Mouse (Mus musculus) forebrain, embryonic 12.5 days (tissue): ENCODE results near the gene Spsb1. TPM values are rescaled to one million over a fixed set of nuclear protein-coding genes. Genes with fewer than 3 reads are reported as not detected.

Experiments
- ATAC-seq: fragments of 200-750 bp; cut with Nextera tagmentation; 2 replicates; pipeline ENCODE4 v1.8.0; 2017; ENCODE audit warnings: moderate TSS enrichment; ENCODE audit not compliant: low FRiP score
- H3K27ac ChIP-seq: fragments of 300-500 bp; sonication (generic); 2 replicates; pipeline ENCODE4 v1.5.1; 2016; ENCODE audit warnings: mild to moderate bottlenecking
- H3K27me3 ChIP-seq: fragments of 300-500 bp; sonication (generic); 2 replicates; pipeline ENCODE4 v1.6.1; 2016; ENCODE audit warnings: mild to moderate bottlenecking
- H3K36me3 ChIP-seq: fragments of 300-500 bp; sonication (generic); replicated peaks from 2 replicates; pipeline ENCODE4 v1.6.1; 2016; ENCODE audit warnings: mild to moderate bottlenecking
- H3K4me1 ChIP-seq: fragments of 300-500 bp; sonication (generic); 2 replicates; pipeline ENCODE4 v1.6.1; 2016
- H3K4me2 ChIP-seq: fragments of 300-500 bp; sonication (generic); 2 replicates; pipeline ENCODE4 v1.6.1; 2016; ENCODE audit warnings: mild to moderate bottlenecking, moderate library complexity
- H3K4me3 ChIP-seq: fragments of 300-500 bp; sonication (generic); replicated peaks from 2 replicates; pipeline ENCODE4 v1.5.1; 2016; ENCODE audit warnings: mild to moderate bottlenecking
- H3K9ac ChIP-seq: fragments of 300-500 bp; sonication (generic); 2 replicates; pipeline ENCODE4 v1.6.1; 2016; ENCODE audit warnings: mild to moderate bottlenecking
- H3K9me3 ChIP-seq: fragments of 300-500 bp; sonication (generic); 2 replicates; pipeline ENCODE4 v1.6.1; 2016
- WGBS: fragments of 180-500 bp; shearing (Covaris S2); methylation state at CpG from one replicate; pipeline ENCODE4 v1.1.7; 2016; 5-methylcytosine and 5-hydroxymethylcytosine counted together
- polyA plus RNA-seq: library from polyadenylated mRNA; unstranded; fragments of >200 nt; fragmentation: Nextera tagmentation; extraction: Ambion mirVana; gene quantifications from 2 replicates; pipeline ENCODE4 v1.2.1, GENCODE M21; 2016

The Spsb1 gene
- polyA plus RNA-seq, 1 experiment from 2014 or later: 8.1 TPM

GRCm38 (mm10) chr4:149964285-149964684, 9.4 kb upstream of the Spsb1 start:
- 0 out of 2 replicates have a peak, but pooled peaks cover 6% of the 10 kb centered on the region for H3K27me3 ChIP-seq
- H3K36me3 ChIP-seq: no peaks in the 10 kb centered on the region
- ATAC-seq: no peak
- no peak overlapping the region for H3K9ac ChIP-seq
- WGBS: 84% methylated on average over 8 of the region's 8 CpGs
- H3K9me3 ChIP-seq: no peaks in the 10 kb centered on the region
- H3K4me1 ChIP-seq: no peaks in the 10 kb centered on the region; the same call in 1 of the 2 replicates
- no peak overlapping the region for H3K4me3 ChIP-seq
- no peak overlapping the region for H3K4me2 ChIP-seq
- H3K27ac ChIP-seq: no peak overlapping the region

DNA sequence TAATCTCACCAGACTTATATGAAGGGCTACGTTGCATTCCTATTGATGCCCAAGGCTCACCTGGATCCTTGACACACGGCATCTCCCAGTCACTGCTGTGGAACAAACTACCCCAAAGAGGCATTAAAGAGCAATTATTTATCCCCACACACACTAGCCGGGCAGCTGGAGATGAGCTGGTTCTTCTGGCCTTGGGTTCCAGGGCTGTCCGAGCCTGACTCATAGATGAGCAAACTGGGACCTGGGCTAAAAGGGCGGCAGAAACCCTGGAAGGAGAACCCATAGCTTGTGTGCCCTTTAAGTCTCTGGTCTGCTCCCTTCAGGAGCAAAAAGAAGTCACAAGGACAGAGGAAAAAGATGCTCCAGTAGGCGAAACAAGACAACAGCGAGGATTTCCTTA, 5.5 kb upstream of the Spsb1 start:
- ATAC-seq: no peak
- H3K9ac ChIP-seq: no peak overlapping the region

GRCm38 (mm10) chr4:149959816-149960215, 5.0 kb upstream of the Spsb1 start:
- 55% methylated on average over 10 of the region's 10 CpGs for WGBS
- Histone ChIP-seq H3K36me3 (no peaks in the 10 kb centered on the region), H3K27me3 (peaks cover 31% of the 10 kb centered on the region), H3K4me2 (no peak overlapping the region), H3K9ac (no peak overlapping the region), H3K27ac (no peak overlapping the region), H3K4me1 (peaks cover 6% of the 10 kb centered on the region), H3K9me3 (no peaks in the 10 kb centered on the region), H3K4me3 (no peak overlapping the region)
- no peak for ATAC-seq

More for the DNA sequence above, 5.5 kb upstream of the Spsb1 start:
- no peak overlapping the region for H3K4me2 ChIP-seq
- H3K4me1 ChIP-seq: peaks cover 3% of the 10 kb centered on the region
- no peaks in the 10 kb centered on the region for H3K36me3 ChIP-seq
- peaks cover 27% of the 10 kb centered on the region for H3K27me3 ChIP-seq
- no peak overlapping the region for H3K27ac ChIP-seq
- no peak overlapping the region for H3K4me3 ChIP-seq
- no peaks in the 10 kb centered on the region for H3K9me3 ChIP-seq
- 91% methylated on average over 7 of the region's 7 CpGs for WGBS

- no peak for ATAC-seq
- WGBS: 3% methylated on average over 5 of the region's 5 CpGs
- Histone ChIP-seq H3K4me2 (no peak overlapping the region), H3K4me3 (no peak overlapping the region), H3K27ac (no peak overlapping the region), H3K9ac (no peak overlapping the region), H3K27me3 (peaks cover 38% of the 10 kb centered on the region), H3K36me3 (no peaks in the 10 kb centered on the region), H3K9me3 (no peaks in the 10 kb centered on the region), H3K4me1 (peaks cover 18% of the 10 kb centered on the region)
Observed at GRCm38 (mm10) chr4:149958566-149958965, 3.7 kb upstream of the Spsb1 start.

- H3K27ac ChIP-seq: no peak overlapping the region
- no peaks in the 10 kb centered on the region for H3K9me3 ChIP-seq
- no peak overlapping the region for H3K4me2 ChIP-seq
- H3K4me1 ChIP-seq: peaks cover 18% of the 10 kb centered on the region
- 56% methylated on average over 13 of the region's 13 CpGs for WGBS
- no peak overlapping the region for H3K4me3 ChIP-seq
- no peak for ATAC-seq
- no peak overlapping the region for H3K9ac ChIP-seq
- peaks cover 61% of the 10 kb centered on the region for H3K27me3 ChIP-seq
- no peaks in the 10 kb centered on the region for H3K36me3 ChIP-seq
Observed at GRCm38 (mm10) chr4:149956048-149956447, 1.2 kb upstream of the Spsb1 start.

DNA sequence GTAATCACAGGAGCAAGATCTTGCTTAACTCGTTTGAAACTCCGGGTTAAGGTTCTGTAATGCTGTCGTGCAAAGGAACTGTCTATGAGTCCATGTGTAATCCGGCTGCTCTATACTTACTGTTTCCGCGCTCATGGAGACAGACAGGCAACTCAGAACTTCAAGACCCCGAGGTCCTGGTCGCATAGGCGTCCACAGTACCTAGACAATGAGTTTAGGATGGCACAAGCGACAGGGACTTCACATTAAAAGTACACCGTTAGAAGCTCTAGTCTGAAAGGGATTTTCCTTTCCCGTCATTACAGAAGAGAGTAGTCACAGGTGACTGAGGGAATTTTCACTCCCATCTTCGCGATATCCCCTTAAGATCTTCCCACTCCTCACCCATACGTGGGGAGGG, 788 bp upstream of the Spsb1 start:
- no peak for ATAC-seq
- peak overlapping the region; percentile 99 for H3K4me2 ChIP-seq
- WGBS: 17% methylated on average over 15 of the region's 15 CpGs

DNA sequence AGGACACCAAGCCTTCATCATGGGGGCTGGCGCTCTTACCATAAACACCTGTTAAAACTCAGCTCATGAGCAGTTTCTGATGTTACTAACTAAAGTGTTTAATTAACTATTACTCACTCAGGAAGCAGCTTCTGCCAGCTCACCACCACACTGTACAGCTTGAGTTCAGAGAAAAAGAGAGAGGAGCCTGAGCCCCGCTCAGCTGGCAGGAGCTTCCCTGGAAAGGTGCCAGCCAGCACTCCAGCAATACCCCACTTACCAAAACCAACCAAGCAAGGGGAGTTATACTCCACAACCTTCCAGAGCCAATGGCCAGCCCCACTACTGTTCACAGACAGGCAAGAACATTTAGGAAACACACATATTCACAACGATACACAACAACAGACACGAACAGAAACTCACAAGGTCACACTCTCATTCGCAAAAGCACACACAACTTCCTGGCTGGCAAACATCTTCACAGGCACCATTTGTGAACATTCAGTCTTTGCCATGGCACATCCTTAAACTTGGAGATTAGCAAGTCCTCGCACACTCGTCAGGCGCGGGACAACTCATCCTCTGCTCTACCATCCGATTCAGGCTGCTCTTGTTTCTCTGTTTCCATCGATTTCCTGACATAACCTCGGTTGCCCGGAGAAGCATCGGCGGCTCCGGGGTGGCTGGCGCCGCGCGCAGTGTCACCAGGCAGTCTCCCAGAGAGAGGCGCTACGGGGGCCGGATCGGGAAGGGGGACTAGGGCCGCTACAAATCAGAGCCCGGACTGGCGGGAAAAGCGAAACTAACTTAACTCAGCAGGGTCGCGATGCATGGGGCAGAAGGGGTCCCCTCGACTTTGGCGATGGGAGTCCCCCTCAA, 992 bp downstream of the Spsb1 start:
- Histone ChIP-seq H3K4me3 (peak overlapping the region; percentile 65), H3K27ac (0 out of 2 replicates have a peak overlapping the region, but pooled peaks have one; percentile 8), H3K4me1 (peaks cover 24% of the 10 kb centered on the region), H3K27me3 (peaks cover 62% of the 10 kb centered on the region), H3K4me2 (peak overlapping the region; percentile 99), H3K9me3 (no peaks in the 10 kb centered on the region), H3K9ac (peak overlapping the region; percentile 70), H3K36me3 (no peaks in the 10 kb centered on the region)
- 7% methylated on average over 32 of the region's 32 CpGs for WGBS
- peak; percentile 18; the same call in 1 of the 2 replicates for ATAC-seq

More for the DNA sequence above, 788 bp upstream of the Spsb1 start:
- no peaks in the 10 kb centered on the region for H3K9me3 ChIP-seq
- no peak overlapping the region for H3K9ac ChIP-seq
- no peaks in the 10 kb centered on the region for H3K36me3 ChIP-seq
- peaks cover 62% of the 10 kb centered on the region for H3K27me3 ChIP-seq
- peak overlapping the region; percentile 65 for H3K4me3 ChIP-seq
- H3K27ac ChIP-seq: no peak overlapping the region
- peaks cover 18% of the 10 kb centered on the region for H3K4me1 ChIP-seq

- 75% methylated on average over 9 of the region's 9 CpGs for WGBS
- Histone ChIP-seq H3K4me1 (peaks cover 24% of the 10 kb centered on the region), H3K27me3 (peaks cover 54% of the 10 kb centered on the region), H3K4me2 (no peak overlapping the region), H3K27ac (no peak overlapping the region), H3K9me3 (no peaks in the 10 kb centered on the region), H3K4me3 (no peak overlapping the region), H3K9ac (no peak overlapping the region), H3K36me3 (no peaks in the 10 kb centered on the region)
- no peak for ATAC-seq
Observed at GRCm38 (mm10) chr4:149952201-149952600, 2.6 kb downstream of the Spsb1 start.

- Histone ChIP-seq H3K36me3 (no peaks in the 10 kb centered on the region), H3K4me3 (no peak overlapping the region), H3K27me3 (peaks cover 47% of the 10 kb centered on the region), H3K4me2 (no peak overlapping the region), H3K27ac (no peak overlapping the region), H3K9ac (no peak overlapping the region), H3K9me3 (no peaks in the 10 kb centered on the region), H3K4me1 (peaks cover 24% of the 10 kb centered on the region)
- ATAC-seq: no peak
- WGBS: 90% methylated on average over 13 of the region's 13 CpGs
Observed at GRCm38 (mm10) chr4:149951201-149951600, 3.6 kb downstream of the Spsb1 start.

GRCm38 (mm10) chr4:149949691-149950090, 5.2 kb downstream of the Spsb1 start:
- no peak overlapping the region for H3K4me3 ChIP-seq
- no peak overlapping the region for H3K27ac ChIP-seq
- H3K36me3 ChIP-seq: no peaks in the 10 kb centered on the region
- WGBS: 69% methylated on average over 13 of the region's 13 CpGs
- H3K9me3 ChIP-seq: no peaks in the 10 kb centered on the region
- no peak for ATAC-seq
- peaks cover 30% of the 10 kb centered on the region for H3K4me1 ChIP-seq
- no peak overlapping the region for H3K9ac ChIP-seq
- peaks cover 34% of the 10 kb centered on the region for H3K27me3 ChIP-seq
- H3K4me2 ChIP-seq: no peak overlapping the region

GRCm38 (mm10) chr4:149948119-149948518, 6.7 kb downstream of the Spsb1 start:
- H3K4me2 ChIP-seq: no peak overlapping the region
- peaks cover 23% of the 10 kb centered on the region for H3K27me3 ChIP-seq
- no peak overlapping the region for H3K9ac ChIP-seq
- H3K4me1 ChIP-seq: peaks cover 34% of the 10 kb centered on the region
- H3K27ac ChIP-seq: no peak overlapping the region
- 89% methylated on average over 5 of the region's 5 CpGs for WGBS
- ATAC-seq: no peak
- no peaks in the 10 kb centered on the region for H3K9me3 ChIP-seq
- H3K4me3 ChIP-seq: no peak overlapping the region
- H3K36me3 ChIP-seq: no peaks in the 10 kb centered on the region

GRCm38 (mm10) chr4:149947396-149947795, 7.4 kb downstream of the Spsb1 start:
- Histone ChIP-seq H3K4me2 (no peak overlapping the region), H3K9me3 (no peaks in the 10 kb centered on the region), H3K4me1 (peaks cover 40% of the 10 kb centered on the region), H3K27ac (no peak overlapping the region), H3K4me3 (no peak overlapping the region), H3K27me3 (peaks cover 16% of the 10 kb centered on the region), H3K36me3 (no peaks in the 10 kb centered on the region), H3K9ac (no peak overlapping the region)
- ATAC-seq: no peak
- 83% methylated on average over 5 of the region's 5 CpGs for WGBS

DNA sequence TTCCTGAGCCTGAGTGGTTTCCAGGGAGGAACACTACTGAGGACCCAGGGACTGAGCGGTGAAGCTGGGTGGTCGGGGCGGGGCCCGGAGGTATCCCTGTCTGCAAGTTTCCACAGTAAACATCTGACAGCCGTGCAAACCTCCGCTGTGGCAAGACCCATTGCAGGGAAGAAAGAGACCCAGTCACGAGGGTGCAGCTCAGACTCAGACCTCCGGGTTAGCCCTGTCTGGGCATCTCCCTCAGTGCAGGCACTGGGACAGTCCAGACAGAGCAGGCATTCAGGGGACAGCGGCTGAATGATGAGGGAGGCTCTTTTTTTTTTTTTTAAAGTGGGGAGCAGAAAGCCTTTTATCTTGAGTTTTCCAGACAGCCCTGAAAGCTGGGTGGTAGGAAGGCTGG, 9.6 kb downstream of the Spsb1 start:
- ATAC-seq: no peak
- H3K4me1 ChIP-seq: peaks cover 40% of the 10 kb centered on the region
- no peak overlapping the region for H3K27ac ChIP-seq
- H3K27me3 ChIP-seq: peaks cover 10% of the 10 kb centered on the region; the same call in 1 of the 2 replicates
- H3K4me3 ChIP-seq: no peak overlapping the region
- WGBS: 68% methylated on average over 9 of the region's 9 CpGs
- H3K36me3 ChIP-seq: no peaks in the 10 kb centered on the region
- no peak overlapping the region for H3K9ac ChIP-seq
- H3K9me3 ChIP-seq: no peaks in the 10 kb centered on the region
- H3K4me2 ChIP-seq: no peak overlapping the region
